ENCODE assay signal across 18 mouse cellular contexts in the genomic region with DNA sequence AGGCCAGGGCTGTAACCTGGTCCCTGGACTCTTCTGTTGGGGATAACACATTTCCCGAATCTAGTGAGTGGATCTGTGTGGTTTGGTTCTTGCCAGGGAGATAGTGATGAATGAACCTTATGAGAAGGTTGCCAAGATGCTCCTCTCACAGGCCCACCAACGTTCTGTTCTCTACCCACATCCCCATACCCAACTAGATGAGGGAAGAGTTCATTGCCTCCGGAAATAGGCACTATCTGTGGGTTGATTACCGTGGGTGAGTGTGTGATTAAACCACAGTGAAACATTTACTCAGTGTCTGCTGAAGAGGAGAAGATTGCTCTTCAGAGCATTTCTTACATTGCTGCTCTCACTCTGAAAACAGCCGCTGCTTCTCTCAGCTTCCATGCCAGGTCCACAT.
A peak's percentile ranks its signal among the peaks of the same experiment; 100 is the strongest.
DNase-seq lines count a peak whose midpoint lies in the region; ATAC-seq lines count a peak whose summit lies in the region.
"Had no signal": no experiment of that assay in that cellular context is flagged by ENCODE, and none has a peak within 500 bp of the region (broad histone marks: within the 10 kb centered on the region; RNA-seq: fewer than 3 reads in every experiment).

No protein-coding gene starts in this region.

- peak; percentile 34; the same call in 1 of the 2 replicates for ATAC-seq in megakaryocyte progenitor cell, adult 5-6 weeks (replicated peaks; ENCODE audit: poor library complexity)
- ATAC-seq: forebrain, postnatal 0 days; inflammation-experienced regulatory T-cells, adult 6 months; midbrain, embryonic 13.5 days; Patski had no signal

- DNase-seq in layer of hippocampus, adult 8-10 months (ENCODE audit: low spot score in 2 of 2), result peak; percentile 5 to 8
- no peak for DNase-seq in layer of hippocampus, adult 9-10 months (ENCODE audit: low spot score)
- peak; percentile 22 for DNase-seq in right cerebral cortex, postnatal 25 days
- DNase-seq in right cerebral cortex, postnatal 4 days, result no peak
- no peak for DNase-seq in lung, postnatal 14 days
- no peak for DNase-seq in kidney, adult 8-10 months
- DNase-seq: B cell, adult 2 months; cerebellum, adult 11-12 months; cerebellum, postnatal 10 days; forebrain, postnatal 0 days; gastrocnemius, postnatal 10 days; heart, postnatal 4 days; kidney, adult 18-20 months; thymus, postnatal 14 days had no signal

Comparison
In these comparisons a context has a peak if more than half of its experiments do, and no peak if none do; other contexts are left out.
1. DNase-seq: peak in layer of hippocampus, adult 8-10 months (2 of 2) and right cerebral cortex, postnatal 25 days (single experiment); none in layer of hippocampus, adult 9-10 months (single experiment), right cerebral cortex, postnatal 4 days (single experiment), lung, postnatal 14 days (single experiment) and kidney, adult 8-10 months (0 of 2).